Mouse (Mus musculus): ENCODE results near the gene Mast1. TPM values are rescaled to one million over a fixed set of nuclear protein-coding genes. Genes with fewer than 3 reads are reported as not detected.

The Mast1 gene
- polyA plus RNA-seq, 1 experiment from 2014 or later, result 69.5 TPM

GRCm38 (mm10) chr8:84936041-84936961 is 858 bp downstream of the Mast1 start:
- H3K4me2 ChIP-seq (ENCODE audit: low read length), result peak overlapping the region; percentile 90
- H3K9me3 ChIP-seq (ENCODE audit: control insufficient read depth, low read length), result no peaks in the 10 kb centered on the region
- H3K27ac ChIP-seq (replicated peaks; ENCODE audit: low read depth, low read length), result peak overlapping the region; percentile 95
- H3K4me1 ChIP-seq (ENCODE audit: control insufficient read depth, insufficient read depth, low read length), result peaks cover 27% of the 10 kb centered on the region
- peak overlapping the region; percentile 95 for H3K4me3 ChIP-seq (replicated peaks; ENCODE audit: low read depth, low read length)
- 17% methylated on average over 23 of the region's 23 CpGs for WGBS
- ATAC-seq (ENCODE audit: low FRiP score, low TSS enrichment) (peak; percentile 34), DNase-seq (peak; percentile 63)
- H3K27me3 ChIP-seq (ENCODE audit: control insufficient read depth, insufficient read depth, low read length), result no peaks in the 10 kb centered on the region
- H3K9ac ChIP-seq (replicated peaks; ENCODE audit: low read length), result peak overlapping the region; percentile 97
- H3K36me3 ChIP-seq (ENCODE audit: control insufficient read depth, insufficient read depth, low read length), result peaks cover 18% of the 10 kb centered on the region

- ATAC-seq (ENCODE audit: low FRiP score, low TSS enrichment) (peak; percentile 47; the same call in 1 of the 2 replicates), DNase-seq (peak; percentile 58)
- Histone ChIP-seq H3K27ac (replicated peaks; ENCODE audit: low read depth, low read length) (peak overlapping the region; percentile 95), H3K4me3 (replicated peaks; ENCODE audit: low read depth, low read length) (peak overlapping the region; percentile 95), H3K27me3 (ENCODE audit: control insufficient read depth, insufficient read depth, low read length) (no peaks in the 10 kb centered on the region), H3K4me2 (ENCODE audit: low read length) (peak overlapping the region; percentile 90), H3K4me1 (ENCODE audit: control insufficient read depth, insufficient read depth, low read length) (peaks cover 27% of the 10 kb centered on the region), H3K9ac (replicated peaks; ENCODE audit: low read length) (peak overlapping the region; percentile 97), H3K36me3 (ENCODE audit: control insufficient read depth, insufficient read depth, low read length) (peaks cover 24% of the 10 kb centered on the region), H3K9me3 (ENCODE audit: control insufficient read depth, low read length) (no peaks in the 10 kb centered on the region)
- 4% methylated on average over 14 of the region's 14 CpGs for WGBS
Observed at GRCm38 (mm10) chr8:84935489-84935888, 1.7 kb downstream of the Mast1 start.

- Histone ChIP-seq H3K4me3 (replicated peaks; ENCODE audit: low read depth, low read length) (peak overlapping the region; percentile 95), H3K4me1 (ENCODE audit: control insufficient read depth, insufficient read depth, low read length) (peaks cover 27% of the 10 kb centered on the region), H3K27me3 (ENCODE audit: control insufficient read depth, insufficient read depth, low read length) (no peaks in the 10 kb centered on the region), H3K4me2 (ENCODE audit: low read length) (peak overlapping the region; percentile 90), H3K36me3 (ENCODE audit: control insufficient read depth, insufficient read depth, low read length) (peaks cover 30% of the 10 kb centered on the region), H3K27ac (replicated peaks; ENCODE audit: low read depth, low read length) (peak overlapping the region; percentile 95), H3K9ac (replicated peaks; ENCODE audit: low read length) (peak overlapping the region; percentile 97), H3K9me3 (ENCODE audit: control insufficient read depth, low read length) (no peaks in the 10 kb centered on the region)
- WGBS, result 2% methylated on average over 15 of the region's 15 CpGs
- ATAC-seq (ENCODE audit: low FRiP score, low TSS enrichment) (peak; percentile 79), DNase-seq (peak; percentile 95)
Observed at GRCm38 (mm10) chr8:84934860-84935259, 2.3 kb downstream of the Mast1 start.

GRCm38 (mm10) chr8:84933767-84934559 is 3.2 kb downstream of the Mast1 start:
- Histone ChIP-seq H3K27me3 (ENCODE audit: control insufficient read depth, insufficient read depth, low read length) (no peaks in the 10 kb centered on the region), H3K9me3 (ENCODE audit: control insufficient read depth, low read length) (no peaks in the 10 kb centered on the region), H3K27ac (replicated peaks; ENCODE audit: low read depth, low read length) (no peak overlapping the region), H3K4me2 (ENCODE audit: low read length) (peak overlapping the region; percentile 90), H3K9ac (replicated peaks; ENCODE audit: low read length) (no peak overlapping the region), H3K36me3 (ENCODE audit: control insufficient read depth, insufficient read depth, low read length) (peaks cover 31% of the 10 kb centered on the region), H3K4me3 (replicated peaks; ENCODE audit: low read depth, low read length) (peak overlapping the region; percentile 95), H3K4me1 (ENCODE audit: control insufficient read depth, insufficient read depth, low read length) (peaks cover 31% of the 10 kb centered on the region)
- WGBS, result 84% methylated on average over 16 of the region's 16 CpGs
- ATAC-seq (ENCODE audit: low FRiP score, low TSS enrichment) (no peak), DNase-seq (no peak)

- Histone ChIP-seq H3K27me3 (ENCODE audit: control insufficient read depth, insufficient read depth, low read length) (no peaks in the 10 kb centered on the region), H3K9me3 (ENCODE audit: control insufficient read depth, low read length) (no peaks in the 10 kb centered on the region), H3K36me3 (ENCODE audit: control insufficient read depth, insufficient read depth, low read length) (peaks cover 56% of the 10 kb centered on the region), H3K4me3 (replicated peaks; ENCODE audit: low read depth, low read length) (no peak overlapping the region), H3K27ac (replicated peaks; ENCODE audit: low read depth, low read length) (no peak overlapping the region), H3K9ac (replicated peaks; ENCODE audit: low read length) (no peak overlapping the region), H3K4me2 (ENCODE audit: low read length) (no peak overlapping the region), H3K4me1 (ENCODE audit: control insufficient read depth, insufficient read depth, low read length) (peaks cover 24% of the 10 kb centered on the region)
- 91% methylated on average over 13 of the region's 13 CpGs for WGBS
- ATAC-seq (ENCODE audit: low FRiP score, low TSS enrichment) (no peak), DNase-seq (no peak)
Observed at GRCm38 (mm10) chr8:84930582-84930981, 6.6 kb downstream of the Mast1 start.

- ATAC-seq (ENCODE audit: low FRiP score, low TSS enrichment) (peak; percentile 75; the same call in 1 of the 2 replicates), DNase-seq (peak; percentile 88)
- Histone ChIP-seq H3K27me3 (ENCODE audit: control insufficient read depth, insufficient read depth, low read length) (no peaks in the 10 kb centered on the region), H3K36me3 (ENCODE audit: control insufficient read depth, insufficient read depth, low read length) (peaks cover 71% of the 10 kb centered on the region), H3K9ac (replicated peaks; ENCODE audit: low read length) (peak overlapping the region; percentile 35), H3K4me3 (replicated peaks; ENCODE audit: low read depth, low read length) (peak overlapping the region; percentile 20), H3K27ac (replicated peaks; ENCODE audit: low read depth, low read length) (no peak overlapping the region), H3K9me3 (ENCODE audit: control insufficient read depth, low read length) (no peaks in the 10 kb centered on the region), H3K4me2 (ENCODE audit: low read length) (peak overlapping the region; percentile 53), H3K4me1 (ENCODE audit: control insufficient read depth, insufficient read depth, low read length) (peaks cover 5% of the 10 kb centered on the region)
- 3% methylated on average over 52 of the region's 52 CpGs for WGBS
Observed at GRCm38 (mm10) chr8:84928456-84929306, 8.5 kb downstream of the Mast1 start.

GRCm38 (mm10) chr8:84927513-84927912 is 9.6 kb downstream of the Mast1 start:
- H3K36me3 ChIP-seq (ENCODE audit: control insufficient read depth, insufficient read depth, low read length), result peaks cover 77% of the 10 kb centered on the region
- no peak overlapping the region for H3K4me2 ChIP-seq (ENCODE audit: low read length)
- ATAC-seq (ENCODE audit: low FRiP score, low TSS enrichment), result no peak
- no peak overlapping the region for H3K9ac ChIP-seq (replicated peaks; ENCODE audit: low read length)
- H3K27me3 ChIP-seq (ENCODE audit: control insufficient read depth, insufficient read depth, low read length), result no peaks in the 10 kb centered on the region
- peaks cover 4% of the 10 kb centered on the region; the same call in 1 of the 2 replicates for H3K4me1 ChIP-seq (ENCODE audit: control insufficient read depth, insufficient read depth, low read length)
- no peak overlapping the region for H3K4me3 ChIP-seq (replicated peaks; ENCODE audit: low read depth, low read length)
- no peak for DNase-seq
- 94% methylated on average over 1 of the region's 1 CpGs for WGBS
- H3K9me3 ChIP-seq (ENCODE audit: control insufficient read depth, low read length), result no peaks in the 10 kb centered on the region
- H3K27ac ChIP-seq (replicated peaks; ENCODE audit: low read depth, low read length), result no peak overlapping the region

GRCm38 (mm10) chr8:84925557-84925956 is 11.6 kb downstream of the Mast1 start:
- Histone ChIP-seq H3K4me2 (ENCODE audit: low read length) (no peak overlapping the region), H3K4me1 (ENCODE audit: control insufficient read depth, insufficient read depth, low read length) (peaks cover 4% of the 10 kb centered on the region; the same call in 1 of the 2 replicates), H3K27me3 (ENCODE audit: control insufficient read depth, insufficient read depth, low read length) (no peaks in the 10 kb centered on the region), H3K9me3 (ENCODE audit: control insufficient read depth, low read length) (no peaks in the 10 kb centered on the region), H3K9ac (replicated peaks; ENCODE audit: low read length) (no peak overlapping the region), H3K27ac (replicated peaks; ENCODE audit: low read depth, low read length) (no peak overlapping the region), H3K4me3 (replicated peaks; ENCODE audit: low read depth, low read length) (no peak overlapping the region), H3K36me3 (ENCODE audit: control insufficient read depth, insufficient read depth, low read length) (peaks cover 80% of the 10 kb centered on the region)
- 73% methylated on average over 7 of the region's 7 CpGs for WGBS
- ATAC-seq (ENCODE audit: low FRiP score, low TSS enrichment), result no peak
- no peak for DNase-seq
